Mouse (Mus musculus) kidney, postnatal 0 days (tissue): Measurements from ENCODE around the gene Erich6. TPM values are rescaled to one million over a fixed set of nuclear protein-coding genes. Genes with fewer than 3 reads are reported as not detected.

Source experiments
- ATAC-seq: fragments of 200-750 bp; cut with Nextera tagmentation; replicated peaks from 2 replicates; pipeline ENCODE4 v1.8.0; 2017; ENCODE audit warnings: low read depth, moderate number of reproducible peaks, moderate TSS enrichment, moderate library complexity; ENCODE audit not compliant: low FRiP score
- DNase-seq: peaks from one replicate; pipeline ENCODE4 v3.0.0-alpha.2; 2016; ENCODE audit warnings: low spot score
- H3K27ac ChIP-seq: fragments of 300-500 bp; sonication (generic); 2 replicates; pipeline ENCODE4 v1.5.1; 2014; ENCODE audit warnings: mild to moderate bottlenecking
- H3K27me3 ChIP-seq: fragments of 300-500 bp; sonication (generic); 2 replicates; pipeline ENCODE4 v1.6.1; 2014; ENCODE audit warnings: low read length, mixed read lengths; ENCODE audit not compliant: insufficient read depth
- H3K36me3 ChIP-seq: fragments of 300-500 bp; sonication (generic); 2 replicates; pipeline ENCODE4 v1.6.1; 2014; ENCODE audit warnings: low read length, mixed read lengths; ENCODE audit not compliant: insufficient read depth
- H3K4me1 ChIP-seq: fragments of 300-500 bp; sonication (generic); replicated peaks from 2 replicates; pipeline ENCODE4 v1.6.1; 2014; ENCODE audit warnings: antibody characterized with exemption, low read length, mixed read lengths; ENCODE audit not compliant: insufficient read depth
- H3K4me2 ChIP-seq: fragments of 300-500 bp; sonication (generic); 2 replicates; pipeline ENCODE4 v1.6.1; 2014; ENCODE audit warnings: mild to moderate bottlenecking, low read length, moderate library complexity, mixed read lengths
- H3K4me3 ChIP-seq: fragments of 300-500 bp; sonication (generic); replicated peaks from 2 replicates; pipeline ENCODE4 v1.5.1; 2014; ENCODE audit warnings: low read depth, low read length
- H3K9ac ChIP-seq: fragments of 300-500 bp; sonication (generic); 2 replicates; pipeline ENCODE4 v1.6.1; 2014; ENCODE audit warnings: low read depth, low read length
- H3K9me3 ChIP-seq: fragments of 300-500 bp; sonication (generic); replicated peaks from 2 replicates; pipeline ENCODE4 v1.6.1; 2016; ENCODE audit warnings: low read length, inconsistent platforms, mixed read lengths
- CTCF ChIP-seq: IDR thresholded peaks from 2 replicates; pipeline ENCODE4 v1.5.1; 2016; ENCODE audit warnings: antibody characterized with exemption, low read depth, mild to moderate bottlenecking, moderate library complexity
- WGBS: fragments of 180-500 bp; shearing (Covaris S2); extraction: QIAGEN DNeasy Blood & Tissue Kit; methylation state at CpG from one replicate; pipeline ENCODE4 v1.1.7; 2014; 5-methylcytosine and 5-hydroxymethylcytosine counted together
- polyA plus RNA-seq: library from polyadenylated mRNA; unstranded; fragments of >200 nt; fragmentation: Nextera tagmentation; extraction: Ambion mirVana; gene quantifications from 2 replicates; pipeline ENCODE4 v1.2.1, GENCODE M21; 2015

The Erich6 gene
- not detected in 2 replicates for polyA plus RNA-seq

DNA sequence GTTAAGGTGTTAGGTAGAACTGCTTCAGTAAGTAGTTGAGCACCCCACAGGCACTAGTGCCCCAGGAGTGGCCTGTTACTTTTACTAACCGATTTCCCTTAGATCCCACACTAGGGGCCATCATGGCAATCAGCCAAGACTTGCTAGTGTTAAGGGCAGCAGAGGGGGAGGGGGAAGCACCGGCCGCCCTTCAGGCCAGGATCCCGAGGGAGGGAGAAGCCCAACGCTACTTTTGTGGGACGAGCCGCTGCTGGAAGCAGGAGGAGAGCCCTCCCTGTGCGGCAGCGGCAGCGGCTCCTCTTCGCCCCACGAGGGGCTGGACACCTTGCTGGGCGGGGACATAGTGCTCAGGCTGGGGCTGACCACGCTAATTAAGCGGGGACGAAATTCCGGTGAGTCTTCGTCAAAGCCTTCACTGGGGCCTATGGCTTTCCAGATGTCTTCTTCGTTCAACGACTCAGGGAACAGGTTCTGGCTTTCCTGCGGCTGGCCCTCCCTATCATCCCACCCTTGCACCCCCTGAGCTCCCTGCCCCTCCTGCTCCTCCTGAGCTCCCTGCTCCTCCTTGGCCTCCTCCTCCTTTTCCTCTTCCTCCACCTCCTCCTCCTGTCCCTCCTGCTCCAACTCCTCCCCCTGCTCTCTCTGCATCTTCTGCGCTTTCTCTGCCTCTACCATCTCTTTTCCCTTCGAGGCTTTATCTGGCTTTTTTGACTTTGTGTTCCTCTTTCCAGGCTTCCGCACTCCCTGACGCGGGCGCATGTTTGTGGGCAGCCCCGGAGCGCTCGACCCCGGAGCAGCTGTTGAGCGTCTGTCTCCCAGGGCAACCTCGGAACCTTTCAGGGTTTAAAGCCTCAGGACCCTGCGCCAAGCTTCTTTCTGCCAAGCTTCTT lies at the start of gene Erich6:
TSS of gene Erich6 (minus strand) at position 802 of the 890 bp plus-strand sequence.
- H3K9ac ChIP-seq = peak within 1 kb of the TSS; percentile 54
- H3K9me3 ChIP-seq = no peaks in the 10 kb centered on the region
- TF ChIP-seq CTCF = no peak
- H3K27ac ChIP-seq = 0 out of 2 replicates have a peak within 1 kb of the TSS, but pooled peaks have one; percentile 13
- peak within 1 kb of the TSS; percentile 43 for H3K4me3 ChIP-seq
- peak within 1 kb of the TSS; percentile 96 for H3K4me2 ChIP-seq
- peak; percentile 56 for DNase-seq
- H3K36me3 ChIP-seq = no peaks in the 10 kb centered on the region
- WGBS = under 1% methylated on average over 34 of the region's 34 CpGs
- 0 out of 2 replicates have a peak, but pooled peaks cover 4% of the 10 kb centered on the region for H3K4me1 ChIP-seq
- H3K27me3 ChIP-seq = no peaks in the 10 kb centered on the region
- peak; percentile 80 for ATAC-seq

DNA sequence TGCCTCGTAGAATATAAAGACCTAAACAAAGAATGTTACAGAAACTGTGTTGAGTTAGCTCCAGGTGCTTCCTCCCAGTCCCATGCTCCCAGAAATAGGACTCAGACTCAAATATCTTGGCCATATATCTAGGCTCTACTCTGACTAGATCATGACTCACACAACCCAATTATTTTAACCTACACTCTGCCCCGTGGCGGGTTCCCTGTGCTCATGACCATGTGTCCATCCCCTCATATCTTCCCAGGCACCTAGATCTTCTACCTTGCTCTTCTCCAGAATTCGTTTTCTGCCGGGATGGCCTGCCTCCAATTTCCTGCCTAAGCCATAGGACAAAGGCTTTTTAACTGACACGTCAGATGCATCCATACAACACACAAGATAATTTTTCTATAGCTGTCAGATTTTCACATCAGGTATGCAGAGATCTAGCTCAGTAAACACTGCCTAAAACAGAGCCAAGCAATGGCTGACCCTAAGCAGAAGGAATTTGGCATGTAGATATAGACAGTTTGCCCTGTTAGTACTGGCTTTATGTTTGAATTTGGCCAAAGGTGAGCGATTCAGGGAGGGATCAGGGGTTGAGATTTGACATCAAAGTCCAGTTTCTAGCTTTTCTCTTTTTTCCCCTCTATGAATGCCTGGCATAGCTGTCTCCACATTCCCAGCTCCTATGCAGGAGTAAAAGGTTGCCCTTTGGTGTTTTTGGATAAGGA lies 49.4 kb upstream of the Erich6 start:
- H3K9ac ChIP-seq = no peak overlapping the region
- no peak overlapping the region for H3K4me3 ChIP-seq
- no peak overlapping the region for H3K27ac ChIP-seq
- ATAC-seq (no peak), DNase-seq (no peak)
- peaks cover 5% of the 10 kb centered on the region; the same call in 1 of the 2 replicates for H3K4me1 ChIP-seq
- WGBS = 83% methylated on average over 7 of the region's 7 CpGs
- H3K36me3 ChIP-seq = no peaks in the 10 kb centered on the region
- H3K4me2 ChIP-seq = no peak overlapping the region
- H3K27me3 ChIP-seq = no peaks in the 10 kb centered on the region
- no peaks in the 10 kb centered on the region for H3K9me3 ChIP-seq
- no peak for TF ChIP-seq CTCF

DNA sequence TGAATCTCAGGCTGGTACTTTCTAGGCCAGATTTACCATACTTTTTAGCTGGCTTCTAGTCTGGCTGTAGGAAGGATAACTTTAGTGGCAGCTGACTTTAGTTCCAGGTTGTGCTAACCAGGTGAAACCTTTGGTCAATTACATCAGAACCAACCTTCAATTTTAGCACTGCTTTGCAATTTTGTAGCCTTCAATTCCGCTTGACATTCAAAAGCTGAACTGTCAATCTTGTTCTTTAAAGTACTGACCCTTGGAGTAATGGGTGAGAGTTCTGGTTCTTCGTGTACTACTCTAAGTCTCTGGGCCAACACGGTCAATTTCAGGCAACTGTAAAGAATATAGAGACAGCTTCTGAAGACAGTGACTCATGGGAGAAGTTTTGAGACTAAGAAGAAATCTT lies 48.4 kb upstream of the Erich6 start:
- Histone ChIP-seq H3K4me3 (no peak overlapping the region), H3K27me3 (no peaks in the 10 kb centered on the region), H3K4me2 (no peak overlapping the region), H3K4me1 (peaks cover 5% of the 10 kb centered on the region; the same call in 1 of the 2 replicates), H3K9me3 (no peaks in the 10 kb centered on the region), H3K36me3 (no peaks in the 10 kb centered on the region), H3K9ac (no peak overlapping the region), H3K27ac (no peak overlapping the region)
- no peak for TF ChIP-seq CTCF
- 87% methylated on average over 3 of the region's 3 CpGs for WGBS
- ATAC-seq (no peak), DNase-seq (no peak)

DNA sequence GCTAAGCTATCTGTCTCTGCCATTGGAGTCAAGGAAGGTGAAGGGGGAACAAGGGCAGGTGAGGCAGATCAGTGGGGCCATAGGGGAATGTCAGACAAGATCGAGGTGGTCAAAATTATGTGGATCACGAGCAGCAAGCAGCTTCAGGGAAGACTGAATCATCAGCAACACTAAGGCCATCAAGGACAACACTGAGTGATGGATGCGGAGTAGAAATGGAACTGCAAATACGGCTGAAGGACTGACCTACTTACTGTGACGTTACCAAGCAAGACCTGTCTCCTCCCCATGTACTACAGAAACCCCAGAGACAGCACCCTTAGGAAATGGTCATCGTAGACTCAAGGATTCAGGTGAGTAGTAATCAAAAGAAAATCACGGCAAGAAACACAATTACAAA lies 46.3 kb upstream of the Erich6 start:
- Histone ChIP-seq H3K4me3 (no peak overlapping the region), H3K4me2 (no peak overlapping the region), H3K9ac (no peak overlapping the region), H3K27me3 (no peaks in the 10 kb centered on the region), H3K27ac (no peak overlapping the region), H3K4me1 (peaks cover 5% of the 10 kb centered on the region; the same call in 1 of the 2 replicates), H3K36me3 (no peaks in the 10 kb centered on the region), H3K9me3 (no peaks in the 10 kb centered on the region)
- DNase-seq (no peak), ATAC-seq (no peak)
- WGBS = 83% methylated on average over 7 of the region's 7 CpGs
- TF ChIP-seq CTCF = no peak

DNA sequence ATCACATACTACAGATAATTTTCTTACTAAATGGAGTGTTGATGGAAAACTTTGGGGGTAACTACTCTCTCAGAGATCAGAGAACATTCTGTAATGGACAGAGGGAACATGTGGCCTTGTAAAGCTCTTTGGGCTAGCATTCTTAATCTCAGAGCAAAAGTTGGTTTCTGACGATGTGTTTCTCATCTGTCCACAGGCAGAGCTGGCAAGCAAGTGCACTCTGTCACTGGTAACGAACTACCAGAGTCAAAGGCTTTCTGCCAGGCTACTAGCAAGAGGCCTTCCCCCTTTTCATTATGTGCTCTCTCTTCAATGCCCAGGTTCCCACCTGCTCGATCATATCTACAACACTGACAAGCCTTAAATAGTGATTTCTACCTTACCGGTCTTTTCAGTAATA lies 45.3 kb upstream of the Erich6 start:
- DNase-seq (no peak), ATAC-seq (no peak)
- H3K4me3 ChIP-seq = no peak overlapping the region
- H3K27ac ChIP-seq = no peak overlapping the region
- 74% methylated on average over 4 of the region's 4 CpGs for WGBS
- no peak overlapping the region for H3K4me2 ChIP-seq
- H3K27me3 ChIP-seq = no peaks in the 10 kb centered on the region
- H3K9me3 ChIP-seq = no peaks in the 10 kb centered on the region
- H3K36me3 ChIP-seq = no peaks in the 10 kb centered on the region
- H3K4me1 ChIP-seq = peaks cover 5% of the 10 kb centered on the region
- H3K9ac ChIP-seq = no peak overlapping the region
- no peak for TF ChIP-seq CTCF

DNA sequence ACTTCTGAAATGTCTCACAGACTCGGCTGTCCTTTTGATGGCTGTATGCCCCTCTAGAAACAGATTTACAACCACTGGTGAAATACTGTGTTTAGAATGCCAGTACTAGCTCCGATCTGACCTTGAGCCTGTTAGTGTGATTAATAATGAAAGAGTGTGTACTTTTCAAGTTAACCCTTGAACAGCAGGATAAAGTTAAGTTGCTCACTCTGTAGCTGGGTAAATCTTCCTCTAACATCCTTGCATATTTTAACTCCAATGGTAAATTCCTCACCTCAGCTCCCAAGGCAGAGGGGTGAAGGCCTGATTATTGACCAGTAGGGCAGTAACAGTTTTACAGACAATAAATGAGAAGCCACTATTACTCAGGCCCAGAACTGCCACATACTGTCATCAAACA lies 44.8 kb upstream of the Erich6 start:
- no peak overlapping the region for H3K27ac ChIP-seq
- TF ChIP-seq CTCF = no peak
- H3K9ac ChIP-seq = no peak overlapping the region
- peaks cover 5% of the 10 kb centered on the region for H3K4me1 ChIP-seq
- H3K4me2 ChIP-seq = no peak overlapping the region
- ATAC-seq = no peak
- no peak overlapping the region for H3K4me3 ChIP-seq
- no peak for DNase-seq
- H3K36me3 ChIP-seq = no peaks in the 10 kb centered on the region
- no peaks in the 10 kb centered on the region for H3K9me3 ChIP-seq
- H3K27me3 ChIP-seq = no peaks in the 10 kb centered on the region
- 16% methylated on average over 2 of the region's 2 CpGs for WGBS
